Mouse (Mus musculus): Measurements from ENCODE around the gene Pxn. TPM values are rescaled to one million over a fixed set of nuclear protein-coding genes. Genes with fewer than 3 reads are reported as not detected.

Gene Pxn
- polyA plus RNA-seq, 1 experiment from 2014 or later = 20.6 TPM

Small RNA genes lying within 50 kb of the gene (microRNA-seq; reads per million reads assigned to microRNA genes)
- gene Mir7029 = not detected

Other genes with a start within 250 kb of the Pxn start
- gene Rnf10, start 233.8 kb upstream of the Pxn start, polyA plus RNA-seq (2015; fragmentation: Nextera tagmentation; extraction: Ambion mirVana) = 168 and 176 TPM in 2 replicates
- 62.9 and 64.3 TPM in 2 replicates for gene Coq5, start 227.0 kb upstream of the Pxn start, polyA plus RNA-seq (2015; fragmentation: Nextera tagmentation; extraction: Ambion mirVana)
- gene Dynll1, start 205.7 kb upstream of the Pxn start, polyA plus RNA-seq (2015; fragmentation: Nextera tagmentation; extraction: Ambion mirVana) = 1,337 and 1,455 TPM in 2 replicates
- gene Srsf9, start 179.5 kb upstream of the Pxn start, polyA plus RNA-seq (2015; fragmentation: Nextera tagmentation; extraction: Ambion mirVana) = 165 and 183 TPM in 2 replicates
- 35.9 and 40.7 TPM in 2 replicates for gene Gatc, start 165.5 kb upstream of the Pxn start, polyA plus RNA-seq (2015; fragmentation: Nextera tagmentation; extraction: Ambion mirVana)
- 59.9 and 62.3 TPM in 2 replicates for gene Triap1, start 165.5 kb upstream of the Pxn start, polyA plus RNA-seq (2015; fragmentation: Nextera tagmentation; extraction: Ambion mirVana)
- 864 and 925 TPM in 2 replicates for gene Cox6a1, start 157.7 kb upstream of the Pxn start, polyA plus RNA-seq (2015; fragmentation: Nextera tagmentation; extraction: Ambion mirVana)
- gene Msi1, start 77.1 kb upstream of the Pxn start, polyA plus RNA-seq (2015; fragmentation: Nextera tagmentation; extraction: Ambion mirVana) = 53.9 and 62.2 TPM in 2 replicates
- not detected in 2 replicates for gene Pla2g1b, start 40.4 kb upstream of the Pxn start, polyA plus RNA-seq (2015; fragmentation: Nextera tagmentation; extraction: Ambion mirVana)
- gene Sirt4, start 22.0 kb upstream of the Pxn start, polyA plus RNA-seq (2015; fragmentation: Nextera tagmentation; extraction: Ambion mirVana) = 32.7 and 37.6 TPM in 2 replicates
- 944 and 986 TPM in 2 replicates for gene Rplp0, start 52.8 kb downstream of the Pxn start, polyA plus RNA-seq (2015; fragmentation: Nextera tagmentation; extraction: Ambion mirVana)
- 44.7 and 53.6 TPM in 2 replicates for gene Gcn1l1, start 58.6 kb downstream of the Pxn start, polyA plus RNA-seq (2015; fragmentation: Nextera tagmentation; extraction: Ambion mirVana)
- gene Rab35, start 125.2 kb downstream of the Pxn start, polyA plus RNA-seq (2015; fragmentation: Nextera tagmentation; extraction: Ambion mirVana) = 18.0 and 18.8 TPM in 2 replicates
- gene Bicdl1, start 224.9 kb downstream of the Pxn start, polyA plus RNA-seq (2015; fragmentation: Nextera tagmentation; extraction: Ambion mirVana) = 21.1 and 28.6 TPM in 2 replicates

Measured in forebrain, embryonic 16.5 days (tissue).